Mouse (Mus musculus) c-Kit-positive CD71-positive TER-119-positive erythroid progenitor cells, embryonic 14.5 days (primary cell): ENCODE data around the gene Gm21739.
"Not testable (repeated sequence)": the region's sequence is repeated elsewhere in the genome, so short reads cannot be mapped to it uniquely, and the experiment has no call there.

Experiments
- DNase-seq: peaks from one replicate; pipeline ENCODE4 v3.0.0-alpha.2; 2013; ENCODE audit warnings: low spot score

Gene Gm21739

DNA sequence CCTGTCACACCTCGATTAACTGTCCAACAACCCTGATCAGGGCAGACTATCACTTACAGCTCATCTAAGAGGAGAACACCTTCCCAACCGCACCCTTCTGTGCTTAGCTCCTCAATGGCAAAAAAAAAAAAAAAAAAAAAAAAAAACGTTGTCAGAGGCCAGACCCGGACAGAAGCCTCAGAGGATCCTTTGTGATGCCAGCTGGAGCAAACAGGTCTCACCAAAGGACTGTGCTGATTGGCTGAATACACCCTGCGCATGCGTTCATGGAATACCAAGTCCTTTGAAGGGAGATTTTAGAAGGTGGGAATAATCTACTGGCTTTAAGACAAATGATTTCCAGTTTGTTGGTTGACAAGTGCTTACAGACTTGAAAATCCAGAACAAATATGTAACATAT is at the start of gene Gm21739:
Gene Gm21739 (minus strand): TSS at position 101 of the 400 bp plus-strand sequence.
- not testable (repeated sequence) for DNase-seq
